Mouse (Mus musculus): ENCODE data around the gene Eml2. TPM values are rescaled to one million over a fixed set of nuclear protein-coding genes. Genes with fewer than 3 reads are reported as not detected.

The Eml2 gene
- polyA plus RNA-seq, 1 experiment from 2014 or later, result 5.4 TPM

- H3K27ac ChIP-seq (ENCODE audit: low read depth, low read length), result no peak overlapping the region; the same call in 1 of the 2 replicates
- no peak overlapping the region for H3K4me2 ChIP-seq
- H3K4me3 ChIP-seq (ENCODE audit: low read depth, low read length), result 0 out of 2 replicates have a peak overlapping the region, but pooled peaks have one; percentile 8
- 0 out of 2 replicates have a peak, but pooled peaks cover 2% of the 10 kb centered on the region for H3K36me3 ChIP-seq (ENCODE audit: control insufficient read depth, insufficient read depth, low read length)
- 89% methylated on average over 8 of the region's 8 CpGs for WGBS (ENCODE audit: insufficient replicate concordance)
- no peak for ATAC-seq (replicated peaks; ENCODE audit: insufficient number of reproducible peaks, low FRiP score, low TSS enrichment)
- H3K9ac ChIP-seq (ENCODE audit: low read depth, low read length), result no peak overlapping the region
- peaks cover 30% of the 10 kb centered on the region for H3K4me1 ChIP-seq (ENCODE audit: control insufficient read depth, insufficient read depth, low read length)
- no peaks in the 10 kb centered on the region for H3K27me3 ChIP-seq (ENCODE audit: control insufficient read depth, insufficient read depth, low read length)
- H3K9me3 ChIP-seq (replicated peaks; ENCODE audit: control insufficient read depth, low read length), result no peaks in the 10 kb centered on the region
Measured at GRCm38 (mm10) chr7:19240905-19241463, 64.8 kb downstream of the Eml2 start.

DNA sequence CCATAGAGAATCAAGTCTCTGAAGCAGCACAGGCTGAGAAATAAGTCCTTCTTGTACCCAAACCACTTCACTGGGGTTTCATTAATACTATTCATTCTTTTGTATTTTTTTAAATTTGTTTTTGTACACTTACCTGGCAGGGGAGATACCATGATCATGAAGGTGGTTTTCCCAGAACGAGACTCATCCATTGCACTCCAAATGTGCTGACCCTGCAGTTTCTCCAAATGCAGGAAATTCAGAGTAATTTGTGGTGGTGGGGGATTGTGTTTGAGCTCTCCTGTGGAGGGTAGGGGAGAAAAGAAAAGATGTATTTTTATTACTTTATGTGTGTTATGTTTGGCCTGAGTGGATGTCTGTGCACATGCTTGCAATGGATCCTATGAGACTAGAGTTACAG lies 65.8 kb downstream of the Eml2 start:
- Histone ChIP-seq H3K9me3 (replicated peaks; ENCODE audit: control insufficient read depth, low read length) (no peaks in the 10 kb centered on the region), H3K36me3 (ENCODE audit: control insufficient read depth, insufficient read depth, low read length) (peaks cover 4% of the 10 kb centered on the region), H3K4me2 (no peak overlapping the region), H3K9ac (ENCODE audit: low read depth, low read length) (no peak overlapping the region), H3K27me3 (ENCODE audit: control insufficient read depth, insufficient read depth, low read length) (no peaks in the 10 kb centered on the region), H3K4me3 (ENCODE audit: low read depth, low read length) (no peak overlapping the region), H3K4me1 (ENCODE audit: control insufficient read depth, insufficient read depth, low read length) (peaks cover 22% of the 10 kb centered on the region), H3K27ac (ENCODE audit: low read depth, low read length) (no peak overlapping the region)
- WGBS (ENCODE audit: insufficient replicate concordance), result 77% methylated on average over 1 of the region's 1 CpGs
- no peak for ATAC-seq (replicated peaks; ENCODE audit: insufficient number of reproducible peaks, low FRiP score, low TSS enrichment)

DNA sequence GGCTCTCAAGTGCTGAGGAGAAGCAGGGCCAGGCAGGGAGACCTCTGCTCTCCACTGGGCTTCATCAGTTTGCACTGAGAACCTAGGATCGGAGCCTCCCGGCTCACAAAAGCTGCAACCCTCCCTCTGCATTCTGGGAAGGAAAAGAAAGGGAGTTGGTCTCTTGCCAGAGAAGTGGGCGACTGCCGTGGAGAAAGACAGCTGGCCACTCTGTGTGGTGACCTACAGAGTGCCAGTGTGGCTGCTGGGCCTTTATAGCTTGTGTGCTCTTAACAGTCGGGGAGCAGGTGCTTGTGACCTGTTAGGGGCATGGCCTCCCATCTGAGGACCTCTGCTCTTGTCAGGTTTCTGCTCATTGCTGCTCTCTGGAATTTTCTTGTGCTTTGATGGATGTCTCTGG lies 67.6 kb downstream of the Eml2 start:
- Histone ChIP-seq H3K9ac (ENCODE audit: low read depth, low read length) (no peak overlapping the region), H3K27ac (ENCODE audit: low read depth, low read length) (no peak overlapping the region), H3K4me1 (ENCODE audit: control insufficient read depth, insufficient read depth, low read length) (peaks cover 11% of the 10 kb centered on the region), H3K36me3 (ENCODE audit: control insufficient read depth, insufficient read depth, low read length) (peaks cover 10% of the 10 kb centered on the region), H3K4me2 (no peak overlapping the region), H3K9me3 (replicated peaks; ENCODE audit: control insufficient read depth, low read length) (no peaks in the 10 kb centered on the region), H3K4me3 (ENCODE audit: low read depth, low read length) (no peak overlapping the region), H3K27me3 (ENCODE audit: control insufficient read depth, insufficient read depth, low read length) (no peaks in the 10 kb centered on the region)
- ATAC-seq (replicated peaks; ENCODE audit: insufficient number of reproducible peaks, low FRiP score, low TSS enrichment), result no peak
- 87% methylated on average over 5 of the region's 5 CpGs for WGBS (ENCODE audit: insufficient replicate concordance)

GRCm38 (mm10) chr7:19245083-19245482 lies 68.9 kb downstream of the Eml2 start:
- no peak overlapping the region for H3K9ac ChIP-seq (ENCODE audit: low read depth, low read length)
- no peaks in the 10 kb centered on the region; the same call in none of the 2 replicates for H3K4me1 ChIP-seq (ENCODE audit: control insufficient read depth, insufficient read depth, low read length)
- no peaks in the 10 kb centered on the region for H3K27me3 ChIP-seq (ENCODE audit: control insufficient read depth, insufficient read depth, low read length)
- H3K4me2 ChIP-seq, result no peak overlapping the region
- ATAC-seq (replicated peaks; ENCODE audit: insufficient number of reproducible peaks, low FRiP score, low TSS enrichment), result no peak
- H3K27ac ChIP-seq (ENCODE audit: low read depth, low read length), result no peak overlapping the region
- H3K9me3 ChIP-seq (replicated peaks; ENCODE audit: control insufficient read depth, low read length), result no peaks in the 10 kb centered on the region
- no peak overlapping the region for H3K4me3 ChIP-seq (ENCODE audit: low read depth, low read length)
- 75% methylated on average over 3 of the region's 3 CpGs for WGBS (ENCODE audit: insufficient replicate concordance)
- H3K36me3 ChIP-seq (ENCODE audit: control insufficient read depth, insufficient read depth, low read length), result peaks cover 10% of the 10 kb centered on the region

DNA sequence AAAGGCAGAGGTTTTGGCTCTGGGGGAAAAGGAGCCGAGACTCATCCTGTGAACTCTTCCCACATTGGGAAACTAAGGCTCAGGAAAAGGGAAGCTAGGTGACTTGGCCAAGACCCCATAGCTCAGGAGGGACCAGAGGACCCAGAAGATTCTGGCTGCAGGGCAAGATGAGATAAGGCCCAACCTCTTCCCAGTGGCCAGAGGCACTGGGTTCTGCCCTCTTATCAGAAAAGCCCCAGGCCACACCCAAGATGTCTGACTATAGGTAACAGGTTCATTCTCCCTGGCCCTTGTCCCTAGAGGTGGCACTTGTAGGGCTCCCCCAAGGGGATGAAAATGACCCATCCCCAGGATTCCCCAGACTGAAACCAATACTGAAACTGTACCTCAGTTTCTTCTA lies 70.6 kb downstream of the Eml2 start:
- Histone ChIP-seq H3K4me1 (ENCODE audit: control insufficient read depth, insufficient read depth, low read length) (no peaks in the 10 kb centered on the region), H3K9me3 (replicated peaks; ENCODE audit: control insufficient read depth, low read length) (no peaks in the 10 kb centered on the region), H3K4me2 (peak overlapping the region; percentile 11; the same call in 1 of the 2 replicates), H3K27ac (ENCODE audit: low read depth, low read length) (no peak overlapping the region), H3K36me3 (ENCODE audit: control insufficient read depth, insufficient read depth, low read length) (peaks cover 10% of the 10 kb centered on the region), H3K9ac (ENCODE audit: low read depth, low read length) (no peak overlapping the region), H3K4me3 (ENCODE audit: low read depth, low read length) (no peak overlapping the region), H3K27me3 (ENCODE audit: control insufficient read depth, insufficient read depth, low read length) (no peaks in the 10 kb centered on the region)
- 85% methylated on average over 1 of the region's 1 CpGs for WGBS (ENCODE audit: insufficient replicate concordance)
- no peak for ATAC-seq (replicated peaks; ENCODE audit: insufficient number of reproducible peaks, low FRiP score, low TSS enrichment)

GRCm38 (mm10) chr7:19247511-19247910 lies 71.3 kb downstream of the Eml2 start:
- Histone ChIP-seq H3K27ac (ENCODE audit: low read depth, low read length) (no peak overlapping the region), H3K9me3 (replicated peaks; ENCODE audit: control insufficient read depth, low read length) (no peaks in the 10 kb centered on the region)

DNA sequence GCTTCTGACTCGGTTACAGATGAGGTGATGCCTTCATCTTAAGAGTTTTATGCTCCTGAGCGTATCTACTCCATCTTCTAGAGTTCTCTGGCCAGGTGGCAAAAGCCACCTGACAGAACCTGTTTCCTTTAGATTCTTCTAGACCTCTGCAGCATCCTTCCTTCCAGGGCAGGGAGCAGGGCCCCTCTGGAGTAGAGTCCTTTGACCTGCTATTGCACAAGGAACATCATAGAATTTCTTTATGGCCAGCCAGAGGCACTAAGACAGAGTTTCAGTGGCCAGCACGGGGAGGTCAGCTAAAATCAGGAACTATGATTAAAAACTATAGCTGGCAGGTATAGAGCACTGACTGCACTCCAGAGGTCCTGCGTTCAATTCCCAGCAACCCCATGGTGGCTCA lies 75.9 kb downstream of the Eml2 start:
- no peaks in the 10 kb centered on the region for H3K9me3 ChIP-seq (replicated peaks; ENCODE audit: control insufficient read depth, low read length)
- H3K4me3 ChIP-seq (ENCODE audit: low read depth, low read length), result no peak overlapping the region
- H3K27ac ChIP-seq (ENCODE audit: low read depth, low read length), result no peak overlapping the region
- no peak overlapping the region for H3K9ac ChIP-seq (ENCODE audit: low read depth, low read length)
- H3K4me1 ChIP-seq (ENCODE audit: control insufficient read depth, insufficient read depth, low read length), result no peaks in the 10 kb centered on the region
- 80% methylated on average over 4 of the region's 4 CpGs for WGBS (ENCODE audit: insufficient replicate concordance)
- no peaks in the 10 kb centered on the region for H3K27me3 ChIP-seq (ENCODE audit: control insufficient read depth, insufficient read depth, low read length)
- no peak for ATAC-seq (replicated peaks; ENCODE audit: insufficient number of reproducible peaks, low FRiP score, low TSS enrichment)
- peaks cover 11% of the 10 kb centered on the region for H3K36me3 ChIP-seq (ENCODE audit: control insufficient read depth, insufficient read depth, low read length)
- H3K4me2 ChIP-seq, result no peak overlapping the region

More at GRCm38 (mm10) chr7:19247511-19247910, 71.3 kb downstream of the Eml2 start:
- 94% methylated on average over 2 of the region's 2 CpGs for WGBS (ENCODE audit: insufficient replicate concordance)
- Histone ChIP-seq H3K4me3 (ENCODE audit: low read depth, low read length) (no peak overlapping the region), H3K9ac (ENCODE audit: low read depth, low read length) (no peak overlapping the region), H3K4me1 (ENCODE audit: control insufficient read depth, insufficient read depth, low read length) (no peaks in the 10 kb centered on the region), H3K27me3 (ENCODE audit: control insufficient read depth, insufficient read depth, low read length) (no peaks in the 10 kb centered on the region), H3K4me2 (no peak overlapping the region), H3K36me3 (ENCODE audit: control insufficient read depth, insufficient read depth, low read length) (peaks cover 10% of the 10 kb centered on the region)
- ATAC-seq (replicated peaks; ENCODE audit: insufficient number of reproducible peaks, low FRiP score, low TSS enrichment), result no peak

DNA sequence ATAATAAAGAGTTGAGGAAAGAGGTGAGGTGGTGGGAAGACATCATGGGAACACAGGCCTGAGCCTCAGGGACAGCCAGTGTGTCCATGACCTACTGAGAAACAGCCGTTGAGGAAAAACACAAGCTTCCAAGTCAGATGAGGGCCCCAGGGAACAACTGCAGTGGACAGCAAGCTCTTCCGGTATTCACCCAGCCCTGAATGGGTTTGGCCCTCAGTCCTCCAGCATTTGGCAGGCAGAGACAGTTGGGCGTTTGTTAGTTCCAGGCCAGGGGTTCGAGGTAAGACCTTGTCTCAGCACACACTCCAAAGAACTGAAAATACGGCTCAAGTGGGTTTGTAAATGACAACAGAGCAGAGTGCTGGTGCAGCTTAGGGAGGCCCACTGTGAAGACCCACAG lies 77.2 kb downstream of the Eml2 start:
- no peak for ATAC-seq (replicated peaks; ENCODE audit: insufficient number of reproducible peaks, low FRiP score, low TSS enrichment)
- Histone ChIP-seq H3K27me3 (ENCODE audit: control insufficient read depth, insufficient read depth, low read length) (no peaks in the 10 kb centered on the region), H3K27ac (ENCODE audit: low read depth, low read length) (no peak overlapping the region), H3K4me2 (no peak overlapping the region), H3K4me1 (ENCODE audit: control insufficient read depth, insufficient read depth, low read length) (no peaks in the 10 kb centered on the region), H3K36me3 (ENCODE audit: control insufficient read depth, insufficient read depth, low read length) (peaks cover 15% of the 10 kb centered on the region), H3K9me3 (replicated peaks; ENCODE audit: control insufficient read depth, low read length) (no peaks in the 10 kb centered on the region), H3K9ac (ENCODE audit: low read depth, low read length) (no peak overlapping the region), H3K4me3 (ENCODE audit: low read depth, low read length) (no peak overlapping the region)
- 70% methylated on average over 5 of the region's 5 CpGs for WGBS (ENCODE audit: insufficient replicate concordance)

GRCm38 (mm10) chr7:19255395-19255794 lies 79.2 kb downstream of the Eml2 start:
- H3K36me3 ChIP-seq (ENCODE audit: control insufficient read depth, insufficient read depth, low read length), result peaks cover 28% of the 10 kb centered on the region
- no peak overlapping the region for H3K27ac ChIP-seq (ENCODE audit: low read depth, low read length)
- ATAC-seq (replicated peaks; ENCODE audit: insufficient number of reproducible peaks, low FRiP score, low TSS enrichment), result no peak
- H3K4me2 ChIP-seq, result no peak overlapping the region
- H3K4me1 ChIP-seq (ENCODE audit: control insufficient read depth, insufficient read depth, low read length), result no peaks in the 10 kb centered on the region
- WGBS (ENCODE audit: insufficient replicate concordance), result 85% methylated on average over 17 of the region's 17 CpGs
- no peaks in the 10 kb centered on the region for H3K27me3 ChIP-seq (ENCODE audit: control insufficient read depth, insufficient read depth, low read length)
- no peaks in the 10 kb centered on the region for H3K9me3 ChIP-seq (replicated peaks; ENCODE audit: control insufficient read depth, low read length)
- no peak overlapping the region for H3K9ac ChIP-seq (ENCODE audit: low read depth, low read length)
- H3K4me3 ChIP-seq (ENCODE audit: low read depth, low read length), result no peak overlapping the region
